Mouse (Mus musculus) forebrain, embryonic 15.5 days (tissue): Measurements from ENCODE around the gene Gm21904. TPM values are rescaled to one million over a fixed set of nuclear protein-coding genes. Genes with fewer than 3 reads are reported as not detected.
"Not testable (repeated sequence)": the region's sequence is repeated elsewhere in the genome, so short reads cannot be mapped to it uniquely, and the experiment has no call there.

Source experiments
- ATAC-seq: fragments of 200-750 bp; cut with Nextera tagmentation; replicated peaks from 2 replicates; pipeline ENCODE4 v1.8.0; 2017; ENCODE audit warnings: mild to moderate bottlenecking, moderate TSS enrichment, moderate library complexity
- H3K27ac ChIP-seq: fragments of 300-500 bp; sonication (generic); replicated peaks from 2 replicates; pipeline ENCODE4 v1.5.1; 2015; ENCODE audit warnings: mild to moderate bottlenecking, inconsistent platforms
- H3K27me3 ChIP-seq: fragments of 300-500 bp; sonication (generic); 2 replicates; pipeline ENCODE4 v1.6.1; 2015; ENCODE audit warnings: inconsistent platforms
- H3K36me3 ChIP-seq: fragments of 300-500 bp; sonication (generic); 2 replicates; pipeline ENCODE4 v1.6.1; 2015; ENCODE audit warnings: mild to moderate bottlenecking, inconsistent platforms
- H3K4me1 ChIP-seq: fragments of 300-500 bp; sonication (generic); 2 replicates; pipeline ENCODE4 v1.6.1; 2015; ENCODE audit warnings: inconsistent platforms
- H3K4me2 ChIP-seq: fragments of 300-500 bp; sonication (generic); replicated peaks from 2 replicates; pipeline ENCODE4 v1.6.1; 2015; ENCODE audit warnings: mild to moderate bottlenecking, inconsistent platforms
- H3K4me3 ChIP-seq: fragments of 300-500 bp; sonication (generic); 2 replicates; pipeline ENCODE4 v1.5.1; 2015; ENCODE audit warnings: mild to moderate bottlenecking, inconsistent platforms
- H3K9ac ChIP-seq: fragments of 300-500 bp; sonication (generic); replicated peaks from 2 replicates; pipeline ENCODE4 v1.6.1; 2015; ENCODE audit warnings: mild to moderate bottlenecking, inconsistent platforms
- H3K9me3 ChIP-seq: fragments of 300-500 bp; sonication (generic); 2 replicates; pipeline ENCODE4 v1.6.1; 2016; ENCODE audit warnings: inconsistent platforms
- WGBS: fragments of 180-500 bp; shearing (Covaris S2); methylation state at CpG from one replicate; pipeline ENCODE4 v1.1.7; 2015; ENCODE audit warnings: mixed read lengths; 5-methylcytosine and 5-hydroxymethylcytosine counted together
- polyA plus RNA-seq: library from polyadenylated mRNA; unstranded; fragments of >200 nt; fragmentation: Nextera tagmentation; extraction: Ambion mirVana; gene quantifications from 2 replicates; pipeline ENCODE4 v1.2.1, GENCODE M21; 2015

The Gm21904 gene
- not detected in 2 replicates for polyA plus RNA-seq

- not testable (repeated sequence) for H3K4me2 ChIP-seq, H3K27me3 ChIP-seq, H3K4me1 ChIP-seq, H3K27ac ChIP-seq, H3K4me3 ChIP-seq, H3K9ac ChIP-seq, H3K9me3 ChIP-seq, H3K36me3 ChIP-seq, ATAC-seq
- WGBS: no CpG with 5 or more reads among the region's 3 CpGs
Observed at GRCm38 (mm10) chrY:17846166-17846565, at the start of gene Gm21904. Gm21904 (minus strand) TSS chrY:17846266.

- not testable (repeated sequence) for H3K36me3 ChIP-seq, ATAC-seq, H3K9ac ChIP-seq, H3K4me1 ChIP-seq, H3K4me2 ChIP-seq, H3K4me3 ChIP-seq, H3K9me3 ChIP-seq, H3K27me3 ChIP-seq, H3K27ac ChIP-seq
Observed at GRCm38 (mm10) chrY:17874441-17874840, 28.4 kb upstream of the Gm21904 start, which contains the start of the genes Gm20772 and Gm20831. Gm20772 (plus strand) TSS chrY:17874741. Gm20831 (plus strand) TSS chrY:17874741.

Other genes starting within 250 kb of the Gm21904 start
- gene Gm20772, start 28.5 kb upstream of the Gm21904 start, polyA plus RNA-seq: not detected in 2 replicates
- not detected in 2 replicates for gene Gm20831, start 28.5 kb upstream of the Gm21904 start, polyA plus RNA-seq
- gene Srsy, start 91.1 kb upstream of the Gm21904 start, polyA plus RNA-seq: not detected in 2 replicates
- not detected in 2 replicates for gene Gm21764, start 215.5 kb upstream of the Gm21904 start, polyA plus RNA-seq
- gene Ssty1, start 242.8 kb upstream of the Gm21904 start, polyA plus RNA-seq: not detected in 2 replicates